Mouse (Mus musculus) forebrain, embryonic 10.5 days (tissue): Measurements from ENCODE around the gene Aarsd1. TPM values are rescaled to one million over a fixed set of nuclear protein-coding genes. Genes with fewer than 3 reads are reported as not detected.
"Not testable (repeated sequence)": the region's sequence is repeated elsewhere in the genome, so short reads cannot be mapped to it uniquely, and the experiment has no call there.

Source experiments
- DNase-seq: peaks from one replicate; pipeline ENCODE4 v3.0.0-alpha.2; 2017; ENCODE audit warnings: low spot score; ENCODE audit errors: extremely low spot score
- H3K27ac ChIP-seq: fragments of 300-500 bp; sonication (generic); 2 replicates; pipeline ENCODE4 v1.5.1; 2016; ENCODE audit warnings: mild to moderate bottlenecking
- H3K27me3 ChIP-seq: fragments of 300-500 bp; sonication (generic); 2 replicates; pipeline ENCODE4 v1.6.1; 2016; ENCODE audit warnings: mild to moderate bottlenecking; ENCODE audit not compliant: poor library complexity, severe bottlenecking
- H3K36me3 ChIP-seq: fragments of 300-500 bp; sonication (generic); replicated peaks from 2 replicates; pipeline ENCODE4 v1.6.1; 2016; ENCODE audit warnings: mild to moderate bottlenecking, moderate library complexity
- H3K4me1 ChIP-seq: fragments of 300-500 bp; sonication (generic); 2 replicates; pipeline ENCODE4 v1.6.1; 2016
- H3K4me3 ChIP-seq: fragments of 300-500 bp; sonication (generic); 2 replicates; pipeline ENCODE4 v1.5.1; 2016; ENCODE audit warnings: mild to moderate bottlenecking, moderate library complexity
- H3K9me3 ChIP-seq: fragments of 300-500 bp; sonication (generic); 2 replicates; pipeline ENCODE4 v1.6.1; 2016; ENCODE audit warnings: mild to moderate bottlenecking, moderate library complexity
- whole genome bisulfite sequencing: fragments of 180-500 bp; shearing (Covaris S2); methylation state at CpG from one replicate; pipeline ENCODE4 v1.1.7; 2016; 5-methylcytosine and 5-hydroxymethylcytosine counted together
- polyA plus RNA-seq: library from polyadenylated mRNA; unstranded; fragments of >200 nt; fragmentation: Nextera tagmentation; extraction: Ambion mirVana; gene quantifications from 2 replicates; pipeline ENCODE4 v1.2.1, GENCODE M21; 2016

The Aarsd1 gene
- 109 and 115 TPM in 2 replicates for polyA plus RNA-seq

DNA sequence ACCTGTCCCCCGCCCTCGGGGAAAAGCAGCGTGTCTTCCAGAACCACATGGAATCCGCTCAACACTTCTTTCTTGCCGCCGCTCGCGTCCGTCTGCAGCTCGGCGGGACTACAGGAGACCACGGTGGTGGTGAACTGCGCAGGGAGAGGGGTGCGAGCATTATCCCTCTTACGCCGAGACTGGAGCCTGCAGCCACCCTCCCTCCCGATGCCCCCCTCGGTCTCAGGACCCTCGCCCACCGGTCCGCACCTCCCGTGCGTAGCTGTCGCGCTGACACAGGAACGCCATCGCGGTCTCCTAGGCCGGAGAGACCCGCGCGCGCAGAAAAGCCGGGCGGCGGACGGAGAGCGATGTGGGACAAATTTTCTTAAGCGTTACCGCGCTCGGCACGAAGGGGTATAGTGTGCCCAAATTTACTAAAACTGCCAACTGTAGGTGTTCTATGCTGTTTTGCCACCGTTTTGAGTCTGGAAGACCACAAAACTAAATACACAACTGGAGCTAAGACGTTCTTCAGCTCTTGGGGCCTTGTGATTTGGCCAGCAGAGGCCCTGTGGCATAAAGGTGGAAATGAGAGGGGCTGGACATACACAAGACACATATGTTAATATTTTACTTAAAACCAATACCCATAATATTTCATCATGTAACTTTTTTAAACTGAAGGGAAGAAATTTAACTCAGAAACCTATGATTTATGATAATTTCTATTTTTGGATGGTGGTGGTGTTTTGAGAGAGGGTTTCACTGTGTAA, at the start of gene Aarsd1:
Gene Aarsd1, minus strand, starts transcription at position 515 of the 755 bp plus-strand sequence.
- Histone ChIP-seq H3K27me3 (no peaks in the 10 kb centered on the region), H3K27ac (peak within 1 kb of the TSS; percentile 94), H3K4me3 (peak within 1 kb of the TSS; percentile 93), H3K4me1 (peaks cover 21% of the 10 kb centered on the region), H3K9me3 (no peaks in the 10 kb centered on the region), H3K36me3 (peaks cover 27% of the 10 kb centered on the region)
- DNase-seq: peak; percentile 88
- under 1% methylated on average over 45 of the region's 45 CpGs for WGBS

DNA sequence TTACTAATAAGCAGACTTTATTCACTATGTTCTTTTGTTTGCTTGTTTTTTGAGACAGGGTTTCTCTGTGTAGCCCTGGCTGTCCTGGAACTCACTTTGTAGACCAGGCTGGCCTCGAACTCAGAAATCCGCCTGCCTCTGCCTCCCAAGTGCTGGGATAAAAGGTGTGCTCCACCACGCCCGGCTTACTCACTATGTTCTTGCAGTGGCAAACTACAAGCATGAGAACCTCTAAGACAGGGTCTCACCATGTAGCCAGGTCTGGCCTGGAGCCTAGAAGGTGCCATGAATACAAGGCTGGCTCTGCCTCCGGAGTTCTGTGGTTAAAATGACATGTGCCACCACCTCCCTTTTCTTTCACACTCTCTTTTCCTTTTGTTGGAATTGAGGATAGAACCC, 49.1 kb upstream of the Aarsd1 start:
- H3K4me3 ChIP-seq: peak overlapping the region; percentile 83
- not testable (repeated sequence) for H3K9me3 ChIP-seq, DNase-seq, H3K27ac ChIP-seq
- peaks cover 48% of the 10 kb centered on the region for H3K27me3 ChIP-seq
- H3K36me3 ChIP-seq: peaks cover 18% of the 10 kb centered on the region
- 64% methylated on average over 5 of the region's 5 CpGs for WGBS
- peaks cover 94% of the 10 kb centered on the region for H3K4me1 ChIP-seq

DNA sequence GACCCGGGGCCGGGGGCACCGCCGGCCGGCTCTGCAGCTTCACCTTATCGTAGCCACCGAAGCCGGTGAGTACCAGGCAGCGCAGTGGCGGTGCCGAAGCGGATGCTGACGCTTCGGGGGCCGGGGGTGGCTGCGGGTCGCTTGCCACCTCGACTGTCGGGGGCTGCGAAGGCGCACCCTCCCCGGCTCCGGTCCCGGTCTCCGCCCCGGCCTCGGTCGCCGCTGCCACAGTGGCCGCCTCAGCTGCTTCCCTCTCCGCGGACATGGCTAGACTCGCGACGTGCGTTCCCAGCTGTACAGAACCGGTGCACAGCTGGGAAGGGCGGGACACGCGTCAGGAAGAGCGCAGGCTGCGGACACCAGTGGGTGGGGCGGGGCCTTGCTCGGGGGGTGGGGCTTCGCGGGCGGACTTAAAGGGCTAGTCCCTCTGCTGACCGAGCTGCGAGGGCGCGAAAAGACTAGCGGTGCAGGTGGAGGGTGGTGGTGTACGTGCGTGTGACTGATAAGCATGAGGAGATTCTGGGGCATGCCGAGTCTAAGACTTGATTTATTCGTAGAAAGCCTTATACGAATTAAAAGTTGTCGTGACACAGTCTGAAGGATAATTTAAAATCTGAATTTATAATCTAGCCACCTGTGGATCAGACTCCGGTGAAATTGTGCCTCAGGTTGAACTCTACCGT, 48.6 kb upstream of the Aarsd1 start, which contains the start of gene Vat1:
Gene Vat1, minus strand, starts transcription at position 362 of the 683 bp plus-strand sequence.
- Histone ChIP-seq H3K27me3 (peaks cover 47% of the 10 kb centered on the region), H3K4me3 (peak within 1 kb of the TSS; percentile 90), H3K27ac (peak within 1 kb of the TSS; percentile 83), H3K9me3 (no peaks in the 10 kb centered on the region), H3K36me3 (peaks cover 18% of the 10 kb centered on the region), H3K4me1 (peaks cover 92% of the 10 kb centered on the region)
- WGBS: 1% methylated on average over 60 of the region's 60 CpGs
- peak; percentile 64 for DNase-seq

DNA sequence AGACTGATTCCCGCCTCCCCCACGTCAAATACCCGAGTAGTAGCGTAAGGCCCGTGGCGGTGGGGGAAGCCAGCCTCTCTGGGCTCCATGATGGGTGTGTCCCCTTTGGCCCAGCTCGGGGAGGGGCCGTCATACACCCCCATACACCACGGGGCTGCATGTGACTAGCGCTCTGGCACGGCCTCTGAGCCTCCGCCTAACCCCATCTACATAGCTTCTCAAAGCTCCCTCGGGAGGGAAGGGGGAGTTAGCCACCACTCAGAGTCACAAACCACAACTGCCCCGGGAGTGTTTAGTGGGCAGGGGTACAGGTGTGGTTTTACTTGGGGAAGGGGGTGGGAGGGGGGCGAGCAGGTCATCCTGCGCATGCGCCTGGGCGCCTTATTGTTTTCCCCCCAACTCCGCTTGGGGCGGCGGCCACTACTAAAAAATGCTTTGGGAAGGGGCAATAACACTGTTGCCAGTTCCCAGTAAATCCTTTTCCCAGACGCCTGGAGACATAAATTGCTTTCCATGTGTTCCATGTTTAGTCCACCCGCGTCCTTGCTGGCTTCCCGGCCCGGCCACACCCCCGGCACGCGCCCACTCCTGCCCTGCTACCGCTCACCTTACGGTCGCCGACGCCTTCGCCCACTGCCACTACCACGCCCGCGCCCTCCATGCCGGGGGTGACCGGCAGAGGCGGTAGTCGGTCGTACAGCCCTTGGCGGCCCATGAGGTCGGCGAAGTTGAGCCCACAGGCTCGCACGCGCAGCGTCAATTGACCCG, 47.9 kb upstream of the Aarsd1 start:
- H3K4me3 ChIP-seq: peak overlapping the region; percentile 83
- peaks cover 87% of the 10 kb centered on the region for H3K4me1 ChIP-seq
- peak overlapping the region; percentile 83 for H3K27ac ChIP-seq
- H3K27me3 ChIP-seq: peaks cover 42% of the 10 kb centered on the region
- H3K36me3 ChIP-seq: peaks cover 18% of the 10 kb centered on the region
- under 1% methylated on average over 51 of the region's 51 CpGs for WGBS
- DNase-seq: peak; percentile 58
- no peaks in the 10 kb centered on the region for H3K9me3 ChIP-seq

DNA sequence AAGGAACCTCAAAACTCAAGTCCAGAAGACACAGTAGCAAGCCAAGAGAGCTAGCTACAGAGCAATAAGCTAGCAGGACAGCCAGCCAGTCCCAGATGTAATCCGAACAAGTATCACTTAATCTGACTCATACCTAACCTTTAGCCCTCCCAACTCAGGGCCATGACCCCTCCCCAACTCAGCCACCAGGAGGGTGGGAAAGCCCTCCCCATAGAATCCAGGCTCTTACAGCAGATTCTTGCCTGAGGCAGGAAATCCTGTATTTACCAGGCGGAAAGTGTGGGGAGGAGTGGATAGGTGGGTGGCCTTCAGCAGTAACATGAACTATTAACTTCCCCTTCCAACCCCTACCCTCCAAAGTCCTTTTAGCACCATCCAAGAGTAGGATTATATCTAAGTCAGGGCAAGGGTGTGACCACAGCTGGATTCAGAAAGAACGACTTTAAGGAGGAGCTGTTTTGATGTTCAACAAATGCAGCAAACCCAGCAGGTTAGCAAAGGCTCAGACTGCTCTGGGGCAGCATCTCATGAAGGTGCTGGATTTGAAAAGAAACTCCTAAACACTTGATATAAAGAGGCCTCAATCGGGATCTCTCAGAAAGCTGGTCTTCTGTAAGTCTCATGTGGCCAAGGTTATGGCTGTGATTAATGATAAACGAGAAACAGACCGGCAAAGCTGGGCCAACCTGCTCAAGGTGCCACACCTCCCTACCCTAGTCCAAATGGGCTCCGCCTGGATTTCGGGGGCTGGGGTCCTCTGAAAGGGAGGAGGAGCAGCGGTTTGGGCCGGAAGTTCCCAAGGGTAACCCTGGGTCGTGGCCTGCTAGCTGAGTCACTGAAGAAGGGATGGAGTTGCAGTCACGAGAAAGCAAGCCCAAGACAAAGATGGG, 47.0 kb upstream of the Aarsd1 start, which contains the start of gene Rnd2:
Gene Rnd2, plus strand, starts transcription at position 789 of the 890 bp plus-strand sequence.
- H3K27ac ChIP-seq: peak within 1 kb of the TSS; percentile 83
- H3K36me3 ChIP-seq: peaks cover 26% of the 10 kb centered on the region
- peaks cover 89% of the 10 kb centered on the region for H3K4me1 ChIP-seq
- H3K9me3 ChIP-seq: no peaks in the 10 kb centered on the region
- H3K4me3 ChIP-seq: peak within 1 kb of the TSS; percentile 83
- DNase-seq: no peak
- 12% methylated on average over 12 of the region's 12 CpGs for WGBS
- peaks cover 37% of the 10 kb centered on the region for H3K27me3 ChIP-seq

DNA sequence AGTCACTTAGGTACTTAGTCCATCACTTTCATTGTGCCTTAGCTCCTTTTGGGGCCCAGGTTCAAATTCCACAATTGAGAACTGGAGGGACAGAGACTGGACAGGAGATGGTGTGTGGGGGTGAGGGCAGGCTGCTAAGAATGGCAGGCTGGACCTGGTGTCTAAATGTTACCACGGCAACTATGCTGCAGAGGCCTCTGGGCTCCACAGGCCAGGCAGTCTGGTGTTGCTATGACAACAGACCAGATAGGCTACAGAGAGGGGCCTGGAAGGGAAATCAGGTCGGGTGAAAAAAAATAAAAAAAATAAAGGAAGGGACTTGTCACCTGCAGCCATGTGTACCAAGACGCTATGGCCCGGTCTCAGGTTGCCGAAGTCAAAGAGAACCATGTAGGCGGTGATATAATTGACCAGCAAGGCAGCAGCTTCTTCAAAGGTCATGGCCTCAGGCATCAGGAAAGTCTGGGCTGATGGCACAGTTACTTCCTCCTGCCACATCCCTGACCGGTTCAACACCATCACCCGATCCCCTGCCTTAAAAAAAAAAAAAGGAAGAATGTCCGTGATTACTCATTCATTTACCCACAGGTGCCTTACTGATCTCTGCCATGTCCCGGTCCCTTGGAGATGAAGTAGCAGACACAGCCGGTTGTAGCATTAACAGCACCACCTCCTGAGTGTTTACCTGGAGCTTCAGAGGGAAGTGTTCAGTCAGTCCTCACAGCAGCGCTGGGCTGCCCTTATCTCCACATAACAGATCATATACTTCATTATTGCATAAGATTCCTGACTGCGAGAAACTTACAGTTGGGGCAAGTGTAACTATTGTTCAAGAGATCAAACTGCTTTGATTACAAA, 45.4 kb upstream of the Aarsd1 start:
- Histone ChIP-seq H3K9me3 (no peaks in the 10 kb centered on the region), H3K4me1 (peaks cover 85% of the 10 kb centered on the region), H3K36me3 (peaks cover 42% of the 10 kb centered on the region), H3K27me3 (peaks cover 29% of the 10 kb centered on the region), H3K27ac (peak overlapping the region; percentile 75), H3K4me3 (peak overlapping the region; percentile 26)
- 46% methylated on average over 13 of the region's 13 CpGs for WGBS
- no peak for DNase-seq

DNA sequence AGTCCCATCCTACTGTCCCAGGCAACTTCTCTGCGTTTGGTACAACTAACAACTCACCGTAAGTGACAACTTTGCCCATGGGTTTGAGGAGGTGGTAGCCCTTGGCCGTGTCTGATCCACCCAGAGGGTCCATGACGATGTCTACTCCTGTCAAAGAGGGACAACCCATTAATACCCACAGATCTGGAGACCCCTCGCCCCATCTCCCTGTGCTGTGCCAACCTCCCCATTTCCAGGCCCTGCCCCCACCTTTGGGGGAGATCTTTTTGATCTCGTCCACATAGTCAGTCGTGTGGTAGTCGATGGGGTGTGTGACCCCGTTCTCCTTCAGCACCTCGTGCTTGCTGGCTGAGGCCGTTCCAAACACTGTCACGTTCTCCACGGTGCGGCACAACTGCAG, 44.7 kb upstream of the Aarsd1 start:
- Histone ChIP-seq H3K4me3 (peak overlapping the region; percentile 26), H3K9me3 (no peaks in the 10 kb centered on the region), H3K27ac (peak overlapping the region; percentile 75), H3K4me1 (peaks cover 78% of the 10 kb centered on the region), H3K27me3 (peaks cover 28% of the 10 kb centered on the region), H3K36me3 (peaks cover 42% of the 10 kb centered on the region)
- no peak for DNase-seq
- 88% methylated on average over 14 of the region's 14 CpGs for WGBS

DNA sequence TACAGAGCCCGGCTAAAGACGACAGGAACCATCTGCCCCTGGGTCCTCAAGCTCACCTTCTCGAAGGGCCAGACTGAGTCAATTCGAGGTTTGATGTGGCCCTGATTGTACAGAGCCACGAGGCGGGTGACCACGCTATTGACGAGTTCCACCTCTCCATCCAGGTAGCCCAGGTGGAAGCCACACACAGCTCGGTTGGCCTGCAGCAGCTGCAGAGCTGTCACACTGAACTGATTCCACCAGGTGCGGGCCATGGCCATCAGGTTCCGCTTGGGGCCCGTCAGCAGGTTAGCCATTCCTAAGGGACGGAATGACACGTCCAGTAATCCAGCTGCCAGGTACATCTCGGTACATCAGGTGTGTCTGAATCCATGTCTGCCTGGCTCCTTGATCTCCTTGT, 42.9 kb upstream of the Aarsd1 start:
- Histone ChIP-seq H3K4me1 (peaks cover 66% of the 10 kb centered on the region), H3K27me3 (peaks cover 13% of the 10 kb centered on the region; the same call in 1 of the 2 replicates), H3K36me3 (peaks cover 42% of the 10 kb centered on the region), H3K27ac (peak overlapping the region; percentile 60; the same call in 1 of the 2 replicates), H3K4me3 (no peak overlapping the region), H3K9me3 (no peaks in the 10 kb centered on the region)
- DNase-seq: no peak
- WGBS: 87% methylated on average over 15 of the region's 15 CpGs

DNA sequence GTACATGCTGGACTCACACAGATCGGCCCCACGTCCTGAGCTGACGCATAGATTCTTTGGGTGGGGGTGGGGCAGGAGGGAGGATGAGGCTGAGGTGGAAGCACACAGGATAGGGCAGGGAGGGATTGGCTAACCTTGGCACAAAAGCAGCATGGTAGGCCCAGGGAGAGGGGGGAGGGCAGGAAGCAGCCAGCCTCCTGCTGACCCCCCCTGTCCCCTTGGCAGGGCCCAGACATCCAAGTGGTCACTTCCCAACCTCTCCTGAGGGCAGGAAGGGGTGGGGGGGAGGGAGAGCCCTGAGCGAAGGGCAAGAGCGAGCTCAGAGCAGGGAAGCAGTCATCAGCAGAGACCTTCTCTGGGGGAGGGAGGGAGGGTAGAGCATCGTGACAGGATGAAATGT, 42.3 kb upstream of the Aarsd1 start:
- Histone ChIP-seq H3K4me1 (peaks cover 65% of the 10 kb centered on the region), H3K27ac (peak overlapping the region; percentile 60; the same call in 1 of the 2 replicates), H3K4me3 (peak overlapping the region; percentile 12; the same call in 1 of the 2 replicates), H3K9me3 (no peaks in the 10 kb centered on the region), H3K36me3 (peaks cover 42% of the 10 kb centered on the region), H3K27me3 (peaks cover 7% of the 10 kb centered on the region; the same call in 1 of the 2 replicates)
- WGBS: 40% methylated on average over 6 of the region's 6 CpGs
- DNase-seq: no peak

DNA sequence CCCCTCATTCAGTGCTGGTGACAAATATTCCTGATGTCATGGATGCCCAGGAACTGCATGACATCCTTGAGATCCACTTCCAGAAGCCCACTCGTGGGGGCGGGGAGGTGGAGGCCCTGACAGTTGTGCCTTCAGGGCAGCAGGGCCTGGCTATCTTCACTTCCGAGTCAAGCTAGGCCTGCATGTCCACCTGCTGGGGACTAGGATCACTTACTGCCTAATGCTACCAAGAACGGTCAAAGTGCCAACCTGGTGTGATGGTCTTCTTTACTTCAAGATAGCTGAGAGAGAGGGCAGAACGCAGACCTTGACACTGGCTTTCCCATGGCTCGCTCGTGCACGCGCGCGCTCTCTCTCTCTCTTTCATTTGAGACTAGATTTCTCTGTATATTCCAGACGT, 40.8 kb upstream of the Aarsd1 start:
- H3K36me3 ChIP-seq: peaks cover 42% of the 10 kb centered on the region
- no peak overlapping the region for H3K27ac ChIP-seq

DNA sequence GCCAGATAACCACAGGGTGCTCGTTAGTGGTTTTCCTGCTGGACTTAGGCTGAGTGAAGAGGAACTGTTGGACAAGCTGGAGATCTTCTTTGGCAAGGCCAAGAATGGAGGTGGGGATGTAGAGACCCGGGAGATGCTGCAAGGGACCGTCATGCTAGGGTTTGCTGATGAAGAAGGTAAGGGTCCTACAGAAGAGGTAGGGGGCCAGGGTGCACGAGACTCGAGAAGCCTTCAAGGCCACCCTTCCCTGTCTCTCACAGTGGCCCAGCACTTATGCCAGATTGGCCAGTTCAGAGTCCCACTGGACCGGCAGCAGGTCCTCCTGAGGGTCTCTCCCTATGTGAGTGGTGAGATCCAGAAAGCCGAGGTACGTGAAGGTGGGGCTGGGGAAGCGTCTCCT, 40.2 kb upstream of the Aarsd1 start:
- H3K27ac ChIP-seq: 0 out of 2 replicates have a peak overlapping the region, but pooled peaks have one; percentile 12
- no peak overlapping the region for H3K4me3 ChIP-seq
- peaks cover 52% of the 10 kb centered on the region for H3K4me1 ChIP-seq
- peaks cover 42% of the 10 kb centered on the region for H3K36me3 ChIP-seq
- no peak for DNase-seq
- H3K9me3 ChIP-seq: no peaks in the 10 kb centered on the region
- WGBS: 94% methylated on average over 9 of the region's 9 CpGs
- no peaks in the 10 kb centered on the region for H3K27me3 ChIP-seq

More for the DNA sequence above, 40.8 kb upstream of the Aarsd1 start:
- H3K4me1 ChIP-seq: peaks cover 57% of the 10 kb centered on the region
- no peaks in the 10 kb centered on the region for H3K27me3 ChIP-seq
- WGBS: 87% methylated on average over 12 of the region's 12 CpGs
- no peak for DNase-seq
- no peaks in the 10 kb centered on the region for H3K9me3 ChIP-seq
- H3K4me3 ChIP-seq: no peak overlapping the region
